Mouse (Mus musculus) MEL (cell line): ENCODE data around the gene Ciz1. TPM values are rescaled to one million over a fixed set of nuclear protein-coding genes. Genes with fewer than 3 reads are reported as not detected.

Source experiments
- DNase-seq: peaks from one replicate; pipeline ENCODE4 v3.0.0; 2011; ENCODE audit warnings: low read depth, low spot score
- H3K27ac ChIP-seq: 2 replicates; pipeline ENCODE4 v1.5.1; 2012; ENCODE audit warnings: low read depth, mild to moderate bottlenecking, control low read depth, low read length, moderate library complexity; ENCODE audit not compliant: control insufficient read depth
- H3K27me3 ChIP-seq, 2 experiments: fragments of 150-350 bp in 1 of 2; sonication (generic) in 1 of 2; 2 replicates each; pipeline ENCODE4 v1.6.1; 2012; ENCODE audit warnings: low read length in 2 of 2, mild to moderate bottlenecking in 2 of 2, improper control_type of control experiment in 1 of 2, moderate library complexity in 1 of 2; ENCODE audit not compliant: insufficient read depth in 2 of 2, control insufficient read depth in 1 of 2
- H3K36me3 ChIP-seq, 2 experiments: 2 replicates each; pipeline ENCODE4 v1.6.1; 2012 to 2014; ENCODE audit warnings: low read length in 2 of 2, improper control_type of control experiment in 1 of 2, inconsistent platforms in 1 of 2, mild to moderate bottlenecking in 1 of 2; ENCODE audit not compliant: insufficient read depth in 2 of 2, control insufficient read depth in 1 of 2
- H3K4me1 ChIP-seq, 2 experiments: fragments of 150-350 bp in 1 of 2; sonication (generic) in 1 of 2; 2 replicates each; pipeline ENCODE4 v1.6.1; 2012; ENCODE audit warnings: low read length in 2 of 2, improper control_type of control experiment in 1 of 2, mild to moderate bottlenecking in 1 of 2; ENCODE audit not compliant: insufficient read depth in 2 of 2, control insufficient read depth in 1 of 2
- H3K4me3 ChIP-seq, 2 experiments: fragments of 150-350 bp in 1 of 2; sonication (generic) in 1 of 2; 2 replicates each; pipeline ENCODE4 v1.5.1; 2012; ENCODE audit warnings: low read depth in 2 of 2, low read length in 2 of 2, mild to moderate bottlenecking in 2 of 2, moderate library complexity in 2 of 2, control low read depth in 1 of 2, improper control_type of control experiment in 1 of 2; ENCODE audit not compliant: control insufficient read depth in 1 of 2, insufficient read depth in 1 of 2
- H3K79me2 ChIP-seq: 2 replicates; pipeline ENCODE4 v1.6.1; 2012; ENCODE audit warnings: mild to moderate bottlenecking, low read length, moderate library complexity; ENCODE audit not compliant: control insufficient read depth, poor library complexity, insufficient read depth
- H3K9ac ChIP-seq: 2 replicates; pipeline ENCODE4 v1.6.1; 2012; ENCODE audit warnings: low read depth, mild to moderate bottlenecking, control low read depth, low read length, moderate library complexity; ENCODE audit not compliant: control insufficient read depth, poor library complexity, severe bottlenecking
- H3K9me3 ChIP-seq: fragments of 150-350 bp; sonication (generic); replicated peaks from 2 replicates; pipeline ENCODE4 v1.6.1; 2012; ENCODE audit warnings: mild to moderate bottlenecking, low read length, improper control_type of control experiment, moderate library complexity; ENCODE audit not compliant: insufficient read depth
- BHLHE40 ChIP-seq: IDR thresholded peaks from 2 replicates; pipeline ENCODE4 v1.6.1; 2012; ENCODE audit warnings: low read depth, mild to moderate bottlenecking, inconsistent platforms, low read length, improper control_type of control experiment, borderline replicate concordance
- E2F4 ChIP-seq: IDR thresholded peaks from 2 replicates; pipeline ENCODE4 v1.6.1; 2011; ENCODE audit warnings: low read depth, low read length, improper control_type of control experiment, borderline replicate concordance
- ELF1 ChIP-seq: IDR thresholded peaks from 2 replicates; pipeline ENCODE4 v1.6.1; 2014; ENCODE audit warnings: low read depth, mild to moderate bottlenecking, inconsistent platforms, low read length, improper control_type of control experiment, moderate library complexity
- EP300 ChIP-seq, 2 experiments: IDR thresholded peaks; 2 replicates each; pipeline ENCODE4 v1.6.1; 2011; ENCODE audit warnings: improper control_type of control experiment in 2 of 2, low read length in 2 of 2, low read depth in 1 of 2, mild to moderate bottlenecking in 1 of 2
- ETS1 ChIP-seq: IDR thresholded peaks from 2 replicates; pipeline ENCODE4 v1.6.1; 2012; ENCODE audit warnings: low read depth, mild to moderate bottlenecking, inconsistent platforms, low read length, improper control_type of control experiment, moderate library complexity
- GATA1 ChIP-seq: IDR thresholded peaks from 2 replicates; pipeline ENCODE4 v1.6.1; 2011; ENCODE audit warnings: low read depth, low read length, improper control_type of control experiment
- HCFC1 ChIP-seq: IDR thresholded peaks from 2 replicates; pipeline ENCODE4 v1.6.1; 2012; ENCODE audit warnings: low read depth, mild to moderate bottlenecking, inconsistent platforms, low read length, improper control_type of control experiment, moderate library complexity
- MYB ChIP-seq: IDR thresholded peaks from 2 replicates; pipeline ENCODE4 v1.6.1; 2011; ENCODE audit warnings: mild to moderate bottlenecking, low read depth, low read length, improper control_type of control experiment
- POLR2AphosphoS2 ChIP-seq: IDR thresholded peaks from 2 replicates; pipeline ENCODE4 v1.6.1; 2011; ENCODE audit warnings: low read length, improper control_type of control experiment
- RCOR1 ChIP-seq: IDR thresholded peaks from 2 replicates; pipeline ENCODE4 v1.6.1; 2012; ENCODE audit warnings: low read depth, mild to moderate bottlenecking, inconsistent platforms, low read length, improper control_type of control experiment
- TAL1 ChIP-seq: IDR thresholded peaks from 2 replicates; pipeline ENCODE4 v1.6.1; 2012; ENCODE audit warnings: mild to moderate bottlenecking, inconsistent platforms, low read length, moderate library complexity, mixed read lengths
- TBP ChIP-seq: IDR thresholded peaks from 2 replicates; pipeline ENCODE4 v1.8.0; 2011; ENCODE audit warnings: low read depth, low read length, improper control_type of control experiment
- USF2 ChIP-seq, 2 experiments: IDR thresholded peaks; 2 replicates each; pipeline ENCODE4 v1.6.1; 2011 to 2012; ENCODE audit warnings: improper control_type of control experiment in 2 of 2, low read length in 2 of 2, borderline replicate concordance in 1 of 2, inconsistent platforms in 1 of 2, low read depth in 1 of 2, mild to moderate bottlenecking in 1 of 2; ENCODE audit not compliant: insufficient read depth in 1 of 2
- ZMIZ1 ChIP-seq: IDR thresholded peaks from 2 replicates; pipeline ENCODE4 v1.6.1; 2012; ENCODE audit warnings: low read depth, mild to moderate bottlenecking, inconsistent platforms, low read length, improper control_type of control experiment, moderate library complexity
- ZNF384 ChIP-seq: IDR thresholded peaks from 2 replicates; pipeline ENCODE4 v1.6.1; 2012; ENCODE audit warnings: low read depth, mild to moderate bottlenecking, inconsistent platforms, low read length, improper control_type of control experiment
- polyA plus RNA-seq, 2 experiments: library from polyadenylated mRNA; stranded (reverse) in 1 of 2; unstranded in 1 of 2; fragments of >175 nt in 1 of 2; fragments of >200 nt in 1 of 2; gene quantifications; 2 replicates each; pipeline versions ENCODE4 v1.2.1 to v1.2.4; 2012; ENCODE audit warnings: low replicate concordance in 2 of 2, low read depth in 1 of 2; ENCODE audit not compliant: insufficient read length in 2 of 2, insufficient read depth in 1 of 2, missing spikeins in 1 of 2
- total RNA-seq: library from RNA; depleted of rRNA; stranded (reverse); fragments of 300-350 nt; gene quantifications from 2 replicates; pipeline ENCODE4 v1.2.3, GENCODE M21; 2012

Ciz1 gene
- total and polyA plus RNA-seq, 3 experiments = 20.7 to 99.8 TPM; not detected in 1

DNA sequence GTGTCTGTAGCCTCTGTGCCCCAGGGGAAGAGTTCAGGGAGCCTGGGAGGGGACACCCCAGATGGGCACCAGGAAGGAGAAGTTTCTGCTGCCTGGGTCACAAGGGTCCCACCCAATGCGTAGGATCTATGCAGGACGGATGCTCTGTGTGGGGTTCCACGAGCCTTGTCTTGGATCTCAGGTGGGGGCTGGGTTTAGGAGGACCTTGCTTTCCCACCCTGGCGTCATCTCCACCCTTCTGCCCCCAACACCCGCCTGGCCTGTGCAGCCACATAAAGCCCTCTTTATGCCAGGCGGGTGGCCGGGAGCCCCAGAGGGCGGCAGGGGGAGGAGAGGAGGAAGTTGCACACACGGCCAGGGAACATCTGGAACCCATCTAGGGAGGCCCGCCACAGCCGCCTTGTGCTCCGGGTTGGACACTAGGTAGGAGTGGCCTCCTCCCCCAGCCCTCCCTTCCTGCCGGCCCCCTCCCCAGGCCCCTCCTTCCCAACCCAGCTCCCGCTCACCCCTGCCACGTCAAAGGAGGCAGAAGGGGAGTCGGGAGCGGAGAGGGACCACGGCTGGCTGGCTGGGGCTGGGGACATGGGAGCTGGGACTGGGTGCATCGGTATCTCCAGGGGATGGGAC is 34.2 kb upstream of the Ciz1 start:
- H3K4me3 ChIP-seq = no peak overlapping the region

DNA sequence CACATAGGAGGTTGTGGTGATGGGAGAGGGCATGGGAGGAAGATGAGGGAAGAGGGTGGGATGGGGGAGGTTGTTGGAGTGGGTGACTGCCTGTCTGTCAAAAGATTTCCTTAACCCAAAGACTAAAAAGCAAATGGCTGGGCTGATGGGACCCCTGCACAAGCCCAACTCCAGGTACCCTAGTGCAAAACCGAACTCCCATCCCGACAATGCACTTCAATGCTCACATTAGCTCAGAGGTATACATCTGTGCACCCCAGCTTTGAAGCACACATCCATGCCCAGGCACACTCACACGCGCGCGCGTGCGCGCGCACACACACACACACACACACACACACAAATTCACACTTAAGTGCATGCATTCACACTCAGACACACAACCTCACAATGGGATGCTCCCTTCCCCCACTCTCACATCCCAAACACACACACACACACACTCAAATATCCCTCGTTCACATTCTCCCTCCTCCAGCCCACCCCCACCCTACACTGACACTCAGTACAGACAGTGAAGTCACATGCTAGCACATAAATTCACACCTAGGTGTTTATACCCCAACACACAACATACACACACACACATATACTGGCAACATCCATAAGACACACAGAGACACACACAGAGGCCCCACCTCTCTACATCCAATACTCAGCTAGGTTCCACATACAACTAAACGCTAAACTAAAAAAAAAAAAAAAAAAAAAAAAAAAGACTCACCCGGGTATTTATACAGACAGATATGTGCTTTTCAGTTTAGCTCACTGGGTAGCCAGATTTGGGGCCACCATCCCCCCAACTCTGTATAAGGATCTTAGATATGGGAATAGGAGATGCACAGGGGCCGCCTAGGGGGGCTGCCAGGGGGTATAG is 33.2 kb upstream of the Ciz1 start:
- DNase-seq = no peak
- peaks cover 1 to 3% of the 10 kb centered on the region in 2 experiments; a peak in 3 of 4 replicates for H3K27me3 ChIP-seq
- TF ChIP-seq ETS1 (no peak), TBP (no peak), E2F4 (no peak), ZNF384 (peak; percentile 62)
- H3K4me1 ChIP-seq = no peaks in the 10 kb centered on the region
- no peaks in the 10 kb centered on the region for H3K36me3 ChIP-seq
- no peak overlapping the region for H3K9ac ChIP-seq
- H3K27ac ChIP-seq = no peak overlapping the region
- H3K9me3 ChIP-seq = no peaks in the 10 kb centered on the region
- no peak overlapping the region for H3K4me3 ChIP-seq
- no peaks in the 10 kb centered on the region for H3K79me2 ChIP-seq

More for the DNA sequence above, 34.2 kb upstream of the Ciz1 start:
- Histone ChIP-seq H3K9ac (no peak overlapping the region), H3K27me3 (peaks cover 1 to 3% of the 10 kb centered on the region in 2 experiments; a peak in 3 of 4 replicates), H3K36me3 (no peaks in the 10 kb centered on the region), H3K79me2 (no peaks in the 10 kb centered on the region)
- no peak for DNase-seq
- TF ChIP-seq HCFC1 (no peak), ZNF384 (no peak), E2F4 (no peak), ELF1 (no peak), MYB (no peak), EP300 (IDR thresholded peaks at IDR 0.05; ENCODE audit: low read depth in 1 of 2, low read length in 2 of 2) (no peak), BHLHE40 (no peak), RCOR1 (no peak), GATA1 (no peak), ZMIZ1 (no peak), POLR2AphosphoS2 (no peak), USF2 (IDR thresholded peaks at IDR 0.05; ENCODE audit: borderline replicate concordance in 1 of 2, insufficient read depth in 1 of 2, low read depth in 1 of 2, low read length in 2 of 2) (no peak), TAL1 (no peak)
- TF ChIP-seq, all 39 proteins: peak for 0
- Histone ChIP-seq H3K4me1 (no peaks in the 10 kb centered on the region), H3K9me3 (no peaks in the 10 kb centered on the region), H3K27ac (no peak overlapping the region)
